7 mouse cellular contexts compared by ENCODE assay signal in genomic region chr17:9764701-9765359, GRCm38 (mm10).
DNase-seq lines count a peak whose midpoint lies in the region; ATAC-seq and TF ChIP-seq lines count a peak whose summit lies in the region.

No protein-coding gene starts in this region.

- H3K9me3 ChIP-seq in midbrain, postnatal 0 days (ENCODE audit: low read length): no peaks in the 10 kb centered on the region

- no peaks in the 10 kb centered on the region for H3K79me2 ChIP-seq in heart, adult 2 months (replicated peaks; ENCODE audit: control insufficient read depth, insufficient read depth, low read length)
- H3K79me2 ChIP-seq in liver, adult 2 months (ENCODE audit: control insufficient read depth, insufficient read depth, low read length): no peaks in the 10 kb centered on the region

- no peak for TF ChIP-seq CTCF in bone marrow, adult 2 months (IDR thresholded peaks at IDR 0.05; ENCODE audit: control insufficient read depth, insufficient read depth, low read length)
- no peak for TF ChIP-seq CTCF in heart, adult 2 months (IDR thresholded peaks at IDR 0.05)
- TF ChIP-seq CTCF in liver, adult 2 months (IDR thresholded peaks at IDR 0.05; ENCODE audit: low read depth, low read length): no peak
- no peak for TF ChIP-seq CTCF in midbrain, postnatal 0 days (IDR thresholded peaks at IDR 0.05)

- intact Hi-C loops in heart, adult 2 months (cut with DNase I): loop anchor here (2.0 kb wide), 1 partner anchor 330 kb away; no protein-coding TSS in a partner anchor

- TF ChIP-seq POLR2A in bone marrow, adult 2 months (IDR thresholded peaks at IDR 0.05; ENCODE audit: borderline replicate concordance, control insufficient read depth, low read depth, low read length): no peak
- TF ChIP-seq POLR2A in heart, adult 2 months (IDR thresholded peaks at IDR 0.05; ENCODE audit: insufficient read depth, low read depth, low read length): peak; percentile 43; the same call in 1 of the 2 replicates
- no peak for TF ChIP-seq POLR2A in liver, adult 2 months (IDR thresholded peaks at IDR 0.05; ENCODE audit: extremely low read depth, insufficient read depth, low read length)

- peak overlapping the region; percentile 77 for H3K9ac ChIP-seq in heart, adult 2 months (ENCODE audit: low read depth, low read length)
- peak overlapping the region; percentile 54 for H3K9ac ChIP-seq in liver, adult 2 months (ENCODE audit: low read depth, low read length)
- no peak overlapping the region; the same call in 1 of the 2 replicates for H3K9ac ChIP-seq in midbrain, postnatal 0 days (replicated peaks; ENCODE audit: low read length, poor library complexity, severe bottlenecking)

- peak; percentile 84; the same call in 1 of the 2 replicates for TF ChIP-seq EP300 in heart, adult 2 months (IDR thresholded peaks at IDR 0.05; ENCODE audit: insufficient read depth, low read depth, low read length)

- H3K4me2 ChIP-seq in midbrain, postnatal 0 days (ENCODE audit: low read depth, low read length, poor library complexity, severe bottlenecking): peak overlapping the region; percentile 58

- peak overlapping the region; percentile 58; the same call in 1 of the 2 replicates for H3K27ac ChIP-seq in bone marrow, adult 2 months (ENCODE audit: control insufficient read depth, insufficient read depth, low read depth, low read length, poor library complexity)
- peak overlapping the region; percentile 80 for H3K27ac ChIP-seq in heart, adult 2 months
- peak overlapping the region; percentile 39 for H3K27ac ChIP-seq in liver, adult 2 months (replicated peaks; ENCODE audit: insufficient read depth, low read depth, low read length)
- peak overlapping the region; percentile 34 for H3K27ac ChIP-seq in midbrain, postnatal 0 days (ENCODE audit: low read depth, low read length)

- no peaks in the 10 kb centered on the region; the same call in 1 of the 2 replicates for H3K4me1 ChIP-seq in bone marrow, adult 2 months (ENCODE audit: control insufficient read depth, insufficient read depth, low read length)
- peaks cover 19% of the 10 kb centered on the region for H3K4me1 ChIP-seq in heart, adult 2 months (ENCODE audit: control insufficient read depth, insufficient read depth, low read length)
- peaks cover 4% of the 10 kb centered on the region for H3K4me1 ChIP-seq in liver, adult 2 months (ENCODE audit: control insufficient read depth, insufficient read depth, low read length)
- peaks cover 3% of the 10 kb centered on the region; the same call in 1 of the 2 replicates for H3K4me1 ChIP-seq in midbrain, postnatal 0 days (ENCODE audit: insufficient read depth, low read length)

- peaks cover 7% of the 10 kb centered on the region for H3K36me3 ChIP-seq in heart, adult 2 months (ENCODE audit: control insufficient read depth, insufficient read depth, low read length)
- H3K36me3 ChIP-seq in liver, adult 2 months (ENCODE audit: control insufficient read depth, insufficient read depth, low read length): no peaks in the 10 kb centered on the region
- H3K36me3 ChIP-seq in midbrain, postnatal 0 days (ENCODE audit: insufficient read depth, low read length): no peaks in the 10 kb centered on the region

- WGBS in bone marrow, adult 2 months: 1% methylated on average over 22 of the region's 22 CpGs
- 3% methylated on average over 22 of the region's 22 CpGs for WGBS in heart, adult 2 months
- WGBS in liver, adult 2 months: 9% methylated on average over 22 of the region's 22 CpGs
- under 1% methylated on average over 22 of the region's 22 CpGs for WGBS in midbrain, postnatal 0 days

- DNase-seq in cerebellum, postnatal 25 days: peak; percentile 59 to 69
- DNase-seq in heart, adult 2 months: peak; percentile 60 to 64
- DNase-seq in kidney, adult 18-20 months: peak; percentile 61
- peak; percentile 55 for DNase-seq in liver, adult 2 months (ENCODE audit: extremely low read depth, low read depth, low spot score)
- DNase-seq in midbrain, postnatal 0 days (ENCODE audit: low spot score): peak; percentile 85

- ATAC-seq in midbrain, postnatal 0 days (ENCODE audit: low FRiP score): peak; percentile 86
- ATAC-seq in monocyte, adult 5-6 weeks (replicated peaks; ENCODE audit: insufficient number of reproducible peaks, low FRiP score, low TSS enrichment, poor library complexity, severe bottlenecking): no peak

- H3K4me3 ChIP-seq in bone marrow, adult 2 months (replicated peaks; ENCODE audit: control insufficient read depth, low read depth, low read length): no peak overlapping the region
- peak overlapping the region; percentile 48 for H3K4me3 ChIP-seq in heart, adult 2 months
- H3K4me3 ChIP-seq in liver, adult 2 months (ENCODE audit: insufficient read depth, low read depth, low read length): peak overlapping the region; percentile 46
- peak overlapping the region; percentile 31 for H3K4me3 ChIP-seq in midbrain, postnatal 0 days (ENCODE audit: low read depth, low read length)

- no peaks in the 10 kb centered on the region for H3K27me3 ChIP-seq in heart, adult 2 months (ENCODE audit: control insufficient read depth, insufficient read depth, low read length)
- H3K27me3 ChIP-seq in liver, adult 2 months (ENCODE audit: control insufficient read depth, insufficient read depth, low read length): no peaks in the 10 kb centered on the region
- no peaks in the 10 kb centered on the region for H3K27me3 ChIP-seq in midbrain, postnatal 0 days (ENCODE audit: insufficient read depth, low read length)
